Mouse (Mus musculus): Measurements from ENCODE around the gene Cybc1. TPM values are rescaled to one million over a fixed set of nuclear protein-coding genes. Genes with fewer than 3 reads are reported as not detected.
A peak's percentile ranks its signal among the peaks of the same experiment; 100 is the strongest.

The Cybc1 gene
- polyA plus RNA-seq, 1 experiment from 2014 or later: 36.7 TPM

- DNase-seq (ENCODE audit: low spot score) (no peak), ATAC-seq (ENCODE audit: insufficient number of reproducible peaks, low FRiP score, low TSS enrichment, low read depth) (peak; percentile 52; the same call in 1 of the 2 replicates)
- Histone ChIP-seq H3K4me2 (ENCODE audit: low read depth, severe bottlenecking) (peak overlapping the region; percentile 47), H3K9ac (ENCODE audit: low read length) (peak overlapping the region; percentile 72), H3K36me3 (ENCODE audit: control insufficient read depth, insufficient read depth, low read length) (peaks cover 5% of the 10 kb centered on the region; the same call in 1 of the 2 replicates), H3K4me1 (ENCODE audit: control insufficient read depth, insufficient read depth, low read length) (0 out of 2 replicates have a peak, but pooled peaks cover 3% of the 10 kb centered on the region), H3K27me3 (ENCODE audit: control insufficient read depth, insufficient read depth, low read length) (no peaks in the 10 kb centered on the region), H3K27ac (replicated peaks; ENCODE audit: low read depth, low read length) (peak overlapping the region; percentile 97), H3K9me3 (ENCODE audit: control insufficient read depth, low read length) (no peaks in the 10 kb centered on the region), H3K4me3 (ENCODE audit: low read depth, low read length) (peak overlapping the region; percentile 72)
- WGBS: 6% methylated on average over 28 of the region's 28 CpGs
Observed at GRCm38 (mm10) chr11:121237345-121238128, 8.4 kb upstream of the Cybc1 start.

GRCm38 (mm10) chr11:121236564-121237344 is 7.6 kb upstream of the Cybc1 start, which contains the start of gene Narf:
Gene Narf, plus strand, starts transcription at chr11:121237253.
- ATAC-seq (ENCODE audit: insufficient number of reproducible peaks, low FRiP score, low TSS enrichment, low read depth): peak; percentile 100
- H3K27me3 ChIP-seq (ENCODE audit: control insufficient read depth, insufficient read depth, low read length): no peaks in the 10 kb centered on the region
- no peaks in the 10 kb centered on the region for H3K9me3 ChIP-seq (ENCODE audit: control insufficient read depth, low read length)
- H3K4me1 ChIP-seq (ENCODE audit: control insufficient read depth, insufficient read depth, low read length): 0 out of 2 replicates have a peak, but pooled peaks cover 3% of the 10 kb centered on the region
- H3K36me3 ChIP-seq (ENCODE audit: control insufficient read depth, insufficient read depth, low read length): 0 out of 2 replicates have a peak, but pooled peaks cover 2% of the 10 kb centered on the region
- peak within 1 kb of the TSS; percentile 47 for H3K4me2 ChIP-seq (ENCODE audit: low read depth, severe bottlenecking)
- peak; percentile 97 for DNase-seq (ENCODE audit: low spot score)
- H3K4me3 ChIP-seq (ENCODE audit: low read depth, low read length): peak within 1 kb of the TSS; percentile 72
- under 1% methylated on average over 50 of the region's 50 CpGs for WGBS
- peak within 1 kb of the TSS; percentile 76 for H3K9ac ChIP-seq (ENCODE audit: low read length)
- H3K27ac ChIP-seq (replicated peaks; ENCODE audit: low read depth, low read length): peak within 1 kb of the TSS; percentile 97

- 0 out of 2 replicates have a peak, but pooled peaks cover 2% of the 10 kb centered on the region for H3K36me3 ChIP-seq (ENCODE audit: control insufficient read depth, insufficient read depth, low read length)
- H3K4me3 ChIP-seq (ENCODE audit: low read depth, low read length): no peak overlapping the region
- no peak for ATAC-seq (ENCODE audit: insufficient number of reproducible peaks, low FRiP score, low TSS enrichment, low read depth)
- peak overlapping the region; percentile 36; the same call in 1 of the 2 replicates for H3K4me2 ChIP-seq (ENCODE audit: low read depth, severe bottlenecking)
- H3K27ac ChIP-seq (replicated peaks; ENCODE audit: low read depth, low read length): peak overlapping the region; percentile 97; the same call in 1 of the 2 replicates
- no peaks in the 10 kb centered on the region for H3K9me3 ChIP-seq (ENCODE audit: control insufficient read depth, low read length)
- H3K27me3 ChIP-seq (ENCODE audit: control insufficient read depth, insufficient read depth, low read length): no peaks in the 10 kb centered on the region
- DNase-seq (ENCODE audit: low spot score): peak; percentile 52
- WGBS: 32% methylated on average over 9 of the region's 9 CpGs
- 0 out of 2 replicates have a peak, but pooled peaks cover 3% of the 10 kb centered on the region for H3K4me1 ChIP-seq (ENCODE audit: control insufficient read depth, insufficient read depth, low read length)
- H3K9ac ChIP-seq (ENCODE audit: low read length): no peak overlapping the region
Observed at GRCm38 (mm10) chr11:121235475-121236238, 6.5 kb upstream of the Cybc1 start.

- Histone ChIP-seq H3K27ac (replicated peaks; ENCODE audit: low read depth, low read length) (no peak overlapping the region), H3K9ac (ENCODE audit: low read length) (no peak overlapping the region), H3K27me3 (ENCODE audit: control insufficient read depth, insufficient read depth, low read length) (no peaks in the 10 kb centered on the region), H3K36me3 (ENCODE audit: control insufficient read depth, insufficient read depth, low read length) (no peaks in the 10 kb centered on the region), H3K4me2 (ENCODE audit: low read depth, severe bottlenecking) (no peak overlapping the region), H3K4me1 (ENCODE audit: control insufficient read depth, insufficient read depth, low read length) (peaks cover 6% of the 10 kb centered on the region; the same call in 1 of the 2 replicates), H3K9me3 (ENCODE audit: control insufficient read depth, low read length) (no peaks in the 10 kb centered on the region), H3K4me3 (ENCODE audit: low read depth, low read length) (no peak overlapping the region)
- WGBS: 33% methylated on average over 4 of the region's 4 CpGs
- ATAC-seq (ENCODE audit: insufficient number of reproducible peaks, low FRiP score, low TSS enrichment, low read depth) (no peak), DNase-seq (ENCODE audit: low spot score) (no peak)
Observed at GRCm38 (mm10) chr11:121232706-121233105, 3.6 kb upstream of the Cybc1 start.

- Histone ChIP-seq H3K27ac (replicated peaks; ENCODE audit: low read depth, low read length) (no peak overlapping the region), H3K9ac (ENCODE audit: low read length) (no peak overlapping the region)
- WGBS: 65% methylated on average over 4 of the region's 4 CpGs
Observed at GRCm38 (mm10) chr11:121231628-121232291, 2.6 kb upstream of the Cybc1 start.

GRCm38 (mm10) chr11:121231191-121231590 is 2.1 kb upstream of the Cybc1 start:
- no peak for ATAC-seq (ENCODE audit: insufficient number of reproducible peaks, low FRiP score, low TSS enrichment, low read depth)
- Histone ChIP-seq H3K27me3 (ENCODE audit: control insufficient read depth, insufficient read depth, low read length) (no peaks in the 10 kb centered on the region), H3K4me3 (ENCODE audit: low read depth, low read length) (no peak overlapping the region), H3K27ac (replicated peaks; ENCODE audit: low read depth, low read length) (no peak overlapping the region), H3K36me3 (ENCODE audit: control insufficient read depth, insufficient read depth, low read length) (no peaks in the 10 kb centered on the region), H3K9me3 (ENCODE audit: control insufficient read depth, low read length) (no peaks in the 10 kb centered on the region), H3K4me2 (ENCODE audit: low read depth, severe bottlenecking) (no peak overlapping the region), H3K4me1 (ENCODE audit: control insufficient read depth, insufficient read depth, low read length) (peaks cover 6% of the 10 kb centered on the region; the same call in 1 of the 2 replicates), H3K9ac (ENCODE audit: low read length) (no peak overlapping the region)
- DNase-seq (ENCODE audit: low spot score): no peak
- WGBS: 82% methylated on average over 4 of the region's 4 CpGs

More at GRCm38 (mm10) chr11:121231628-121232291, 2.6 kb upstream of the Cybc1 start:
- Histone ChIP-seq H3K4me1 (ENCODE audit: control insufficient read depth, insufficient read depth, low read length) (peaks cover 6% of the 10 kb centered on the region; the same call in 1 of the 2 replicates), H3K4me3 (ENCODE audit: low read depth, low read length) (no peak overlapping the region), H3K9me3 (ENCODE audit: control insufficient read depth, low read length) (no peaks in the 10 kb centered on the region), H3K27me3 (ENCODE audit: control insufficient read depth, insufficient read depth, low read length) (no peaks in the 10 kb centered on the region), H3K36me3 (ENCODE audit: control insufficient read depth, insufficient read depth, low read length) (no peaks in the 10 kb centered on the region), H3K4me2 (ENCODE audit: low read depth, severe bottlenecking) (no peak overlapping the region)
- DNase-seq (ENCODE audit: low spot score) (no peak), ATAC-seq (ENCODE audit: insufficient number of reproducible peaks, low FRiP score, low TSS enrichment, low read depth) (no peak)

GRCm38 (mm10) chr11:121228129-121229017 is 749 bp downstream of the Cybc1 start:
- Histone ChIP-seq H3K4me3 (ENCODE audit: low read depth, low read length) (peak overlapping the region; percentile 76), H3K27me3 (ENCODE audit: control insufficient read depth, insufficient read depth, low read length) (no peaks in the 10 kb centered on the region), H3K4me2 (ENCODE audit: low read depth, severe bottlenecking) (peak overlapping the region; percentile 66), H3K4me1 (ENCODE audit: control insufficient read depth, insufficient read depth, low read length) (peaks cover 3% of the 10 kb centered on the region; the same call in 1 of the 2 replicates), H3K9me3 (ENCODE audit: control insufficient read depth, low read length) (no peaks in the 10 kb centered on the region), H3K9ac (ENCODE audit: low read length) (peak overlapping the region; percentile 63), H3K36me3 (ENCODE audit: control insufficient read depth, insufficient read depth, low read length) (peaks cover 11% of the 10 kb centered on the region), H3K27ac (replicated peaks; ENCODE audit: low read depth, low read length) (0 out of 2 replicates have a peak overlapping the region, but pooled peaks have one; percentile 5)
- DNase-seq (ENCODE audit: low spot score) (peak; percentile 22), ATAC-seq (ENCODE audit: insufficient number of reproducible peaks, low FRiP score, low TSS enrichment, low read depth) (0 out of 2 replicates have a peak, but pooled peaks have one; percentile 12)
- WGBS: 32% methylated on average over 21 of the region's 21 CpGs

Measured in limb, embryonic 11.5 days (tissue).